Mouse (Mus musculus) liver, embryonic 14.5 days (tissue): ENCODE data around the gene Hist1h1a. TPM values are rescaled to one million over a fixed set of nuclear protein-coding genes. Genes with fewer than 3 reads are reported as not detected.
A peak's percentile ranks its signal among the peaks of the same experiment; 100 is the strongest.

Experiments
- ATAC-seq: fragments of 200-750 bp; cut with Nextera tagmentation; 2 replicates; pipeline ENCODE4 v1.8.0; 2017; ENCODE audit warnings: moderate number of reproducible peaks, mild to moderate bottlenecking, moderate library complexity; ENCODE audit not compliant: insufficient read depth
- DNase-seq, 3 experiments: peaks; one replicate each; pipeline ENCODE4 v3.0.0-alpha.2; 2012 to 2013; ENCODE audit warnings: low read depth in 3 of 3, low spot score in 3 of 3
- H3K27ac ChIP-seq: fragments of 300-500 bp; sonication (generic); 2 replicates; pipeline ENCODE4 v1.5.1; 2014; ENCODE audit warnings: moderate library complexity, mild to moderate bottlenecking, control low read depth, inconsistent platforms
- H3K27me3 ChIP-seq: fragments of 300-500 bp; sonication (generic); 2 replicates; pipeline ENCODE4 v1.6.1; 2014; ENCODE audit warnings: mild to moderate bottlenecking, low read length, moderate library complexity; ENCODE audit not compliant: control insufficient read depth, insufficient read depth
- H3K36me3 ChIP-seq: fragments of 300-500 bp; sonication (generic); replicated peaks from 2 replicates; pipeline ENCODE4 v1.6.1; 2014; ENCODE audit warnings: low read depth; ENCODE audit not compliant: control insufficient read depth, insufficient read depth
- H3K4me1 ChIP-seq, 2 experiments: fragments of 200-500 bp in 1 of 2; fragments of 300-500 bp in 1 of 2; sonication (generic) in 1 of 2; replicated peaks; 2 replicates each; pipeline ENCODE4 v1.6.1; 2012 to 2014; ENCODE audit warnings: antibody characterized with exemption in 1 of 2, inconsistent platforms in 1 of 2, low read length in 1 of 2; ENCODE audit not compliant: control insufficient read depth in 2 of 2, insufficient read depth in 2 of 2
- H3K4me2 ChIP-seq: fragments of 300-500 bp; sonication (generic); 2 replicates; pipeline ENCODE4 v1.6.1; 2014; ENCODE audit warnings: low read depth, mild to moderate bottlenecking, control low read depth, moderate library complexity
- H3K4me3 ChIP-seq, 2 experiments: fragments of 200-500 bp in 1 of 2; fragments of 300-500 bp in 1 of 2; sonication (generic) in 1 of 2; 2 replicates each; pipeline ENCODE4 v1.5.1; 2012 to 2014; ENCODE audit warnings: low read depth in 2 of 2, low read length in 2 of 2, mild to moderate bottlenecking in 2 of 2, control low read depth in 1 of 2, inconsistent platforms in 1 of 2, moderate library complexity in 1 of 2; ENCODE audit not compliant: insufficient read depth in 1 of 2
- H3K9ac ChIP-seq: fragments of 300-500 bp; sonication (generic); replicated peaks from 2 replicates; pipeline ENCODE4 v1.6.1; 2014; ENCODE audit warnings: mild to moderate bottlenecking, control low read depth, moderate library complexity
- H3K9me3 ChIP-seq: fragments of 300-500 bp; sonication (generic); 2 replicates; pipeline ENCODE4 v1.6.1; 2016; ENCODE audit warnings: low read length, mixed read lengths; ENCODE audit not compliant: control insufficient read depth
- CTCF ChIP-seq: IDR thresholded peaks from 2 replicates; pipeline ENCODE4 v1.5.1; 2016; ENCODE audit warnings: antibody characterized with exemption, low read depth, control low read depth
- EP300 ChIP-seq: IDR thresholded peaks from 2 replicates; pipeline ENCODE4 v1.6.1; 2016; ENCODE audit warnings: antibody characterized with exemption, low read depth
- WGBS: fragments of 180-500 bp; shearing (Covaris S2); extraction: QIAGEN DNeasy Blood & Tissue Kit; methylation state at CpG from one replicate; pipeline ENCODE4 v1.1.7; 2014; ENCODE audit not compliant: insufficient replicate concordance; 5-methylcytosine and 5-hydroxymethylcytosine counted together
- polyA plus RNA-seq, 2 experiments: library from polyadenylated mRNA; depleted of rRNA in 1 of 2; stranded (reverse) in 1 of 2; unstranded in 1 of 2; fragments of >200 nt; fragmentation: Nextera tagmentation in 1 of 2; extraction: Ambion mirVana in 1 of 2; gene quantifications; 2 replicates each; pipeline versions ENCODE4 v1.2.1 to v1.2.3; 2012 to 2014

The Hist1h1a gene
- polyA plus RNA-seq, 2 experiments: 6.3 to 11.9 TPM

DNA sequence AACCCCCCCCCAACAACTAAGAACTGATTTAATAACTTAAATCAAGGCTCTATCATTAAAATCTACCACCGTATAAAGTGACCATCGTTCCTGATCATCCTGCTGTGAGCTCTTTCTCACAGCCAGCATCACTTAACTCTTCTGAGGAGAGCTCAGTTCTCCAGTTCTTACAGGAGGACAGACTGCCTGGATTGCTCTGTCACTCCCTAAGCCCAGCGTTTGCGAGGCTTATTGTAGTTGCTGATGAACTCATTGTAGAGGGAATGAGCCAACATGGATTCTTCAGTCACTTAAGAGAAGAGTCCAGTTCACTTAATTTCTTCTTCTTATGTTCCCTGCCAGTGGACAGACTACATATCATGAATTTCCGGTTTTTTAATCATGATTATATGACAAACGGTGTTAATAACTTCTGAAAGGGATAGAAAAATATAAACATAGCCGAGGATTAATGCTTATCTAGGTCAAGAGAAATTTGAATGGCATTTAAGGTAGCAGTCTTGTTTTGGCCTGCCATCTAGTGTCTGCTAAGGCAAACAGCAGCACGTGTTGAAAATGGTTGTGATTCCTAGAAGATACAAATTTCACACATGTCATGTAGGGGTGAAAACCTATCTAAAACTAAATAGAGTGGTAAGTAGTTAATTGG is 31.2 kb upstream of the Hist1h1a start:
- Histone ChIP-seq H3K27ac (no peak overlapping the region), H3K27me3 (no peaks in the 10 kb centered on the region), H3K36me3 (no peaks in the 10 kb centered on the region), H3K9me3 (no peaks in the 10 kb centered on the region), H3K4me1 (peaks cover 11 to 14% of the 10 kb centered on the region in 2 experiments), H3K9ac (no peak overlapping the region), H3K4me3 (no peak overlapping the region), H3K4me2 (no peak overlapping the region)
- ATAC-seq: no peak
- no peak for DNase-seq
- TF ChIP-seq CTCF (peak; percentile 79), EP300 (no peak)
- 25% methylated on average over 8 of the region's 8 CpGs for WGBS

DNA sequence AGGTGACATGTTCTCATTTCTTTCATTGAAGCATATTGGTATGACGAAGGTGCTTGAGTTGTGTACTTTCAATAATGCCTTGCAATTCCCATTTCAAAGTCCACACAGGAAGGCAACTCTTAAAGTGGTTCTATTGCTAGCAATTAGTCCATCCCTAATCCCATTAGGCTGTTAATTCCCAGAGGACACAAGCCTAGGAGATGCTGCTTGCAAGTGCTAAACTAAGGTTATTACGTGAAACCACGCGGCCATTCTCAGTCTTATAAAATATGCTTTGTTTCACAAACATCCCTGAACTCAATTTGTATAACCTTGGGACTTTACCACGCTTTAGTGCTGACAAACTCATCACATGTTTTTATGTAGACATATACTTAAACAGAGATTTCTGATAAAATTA is 26.4 kb upstream of the Hist1h1a start:
- TF ChIP-seq EP300 (no peak), CTCF (no peak)
- WGBS: 84% methylated on average over 5 of the region's 5 CpGs
- no peak for DNase-seq
- Histone ChIP-seq H3K4me2 (no peak overlapping the region), H3K27me3 (no peaks in the 10 kb centered on the region), H3K4me3 (no peak overlapping the region), H3K9me3 (no peaks in the 10 kb centered on the region), H3K27ac (peak overlapping the region; percentile 51), H3K4me1 (peaks cover 12 to 14% of the 10 kb centered on the region in 2 experiments), H3K9ac (no peak overlapping the region), H3K36me3 (no peaks in the 10 kb centered on the region)
- no peak for ATAC-seq

DNA sequence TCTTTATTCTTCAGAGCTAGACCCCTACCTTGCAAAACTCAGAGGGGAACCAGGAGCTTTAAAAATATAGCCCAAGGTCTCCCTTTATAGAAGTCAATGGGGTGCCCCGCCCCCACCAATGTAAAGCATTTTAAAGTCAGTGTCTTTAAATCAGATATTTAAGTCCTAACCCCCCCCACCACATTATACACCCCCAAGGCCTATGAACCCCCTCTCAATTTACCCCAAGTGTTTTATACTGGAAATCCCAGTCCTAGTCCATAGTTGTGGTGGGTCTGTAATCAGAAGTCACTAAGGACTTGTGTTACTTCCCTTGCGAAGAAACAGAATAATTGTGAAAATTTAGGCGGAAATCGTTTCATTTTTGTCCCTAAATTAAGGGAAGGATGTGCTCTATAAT is 25.4 kb upstream of the Hist1h1a start:
- Histone ChIP-seq H3K36me3 (no peaks in the 10 kb centered on the region), H3K4me1 (peaks cover 16 to 17% of the 10 kb centered on the region in 2 experiments), H3K4me2 (peak overlapping the region; percentile 94), H3K9me3 (no peaks in the 10 kb centered on the region), H3K4me3 (peak overlapping the region in 1 of 2 experiments; percentile 65; a peak in 2 of 4 replicates), H3K27ac (peak overlapping the region; percentile 99), H3K9ac (peak overlapping the region; percentile 97), H3K27me3 (no peaks in the 10 kb centered on the region)
- ATAC-seq (no peak), DNase-seq (no peak)
- WGBS: 19% methylated on average over 4 of the region's 4 CpGs
- no peak for TF ChIP-seq CTCF
- no peak for TF ChIP-seq EP300

DNA sequence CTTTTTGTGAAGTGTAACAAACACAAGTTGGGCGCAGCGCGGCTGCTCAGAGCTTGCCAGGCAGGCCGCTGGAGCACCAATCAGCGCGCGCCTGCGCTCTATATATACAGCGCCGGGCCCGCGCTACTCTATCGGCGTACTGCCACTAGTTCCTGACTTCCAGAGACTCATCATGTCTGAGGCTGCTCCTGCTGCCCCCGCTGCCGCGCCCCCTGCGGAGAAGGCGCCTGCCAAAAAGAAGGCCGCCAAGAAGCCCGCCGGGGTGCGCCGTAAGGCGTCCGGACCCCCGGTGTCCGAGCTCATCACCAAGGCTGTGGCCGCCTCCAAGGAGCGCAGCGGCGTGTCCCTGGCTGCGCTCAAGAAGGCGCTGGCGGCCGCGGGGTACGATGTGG is 24.8 kb upstream of the Hist1h1a start, which contains the start of gene Hist1h1c:
Gene Hist1h1c, plus strand, starts transcription at position 132 of the 392 bp plus-strand sequence.
- TF ChIP-seq EP300: peak; percentile 81
- TF ChIP-seq CTCF: peak; percentile 41
- H3K9ac ChIP-seq: peak within 1 kb of the TSS; percentile 97
- H3K9me3 ChIP-seq: no peaks in the 10 kb centered on the region
- peak within 1 kb of the TSS; percentile 94 for H3K4me2 ChIP-seq
- ATAC-seq (peak; percentile 77), DNase-seq (peak; percentile 90 to 91 (median 91))
- peak within 1 kb of the TSS; percentile 65 to 86 for H3K4me3 ChIP-seq
- no peaks in the 10 kb centered on the region for H3K27me3 ChIP-seq
- H3K27ac ChIP-seq: peak within 1 kb of the TSS; percentile 99
- H3K4me1 ChIP-seq: peaks cover 16 to 20% of the 10 kb centered on the region in 2 experiments
- no peaks in the 10 kb centered on the region for H3K36me3 ChIP-seq
- WGBS: under 1% methylated on average over 33 of the region's 38 CpGs

DNA sequence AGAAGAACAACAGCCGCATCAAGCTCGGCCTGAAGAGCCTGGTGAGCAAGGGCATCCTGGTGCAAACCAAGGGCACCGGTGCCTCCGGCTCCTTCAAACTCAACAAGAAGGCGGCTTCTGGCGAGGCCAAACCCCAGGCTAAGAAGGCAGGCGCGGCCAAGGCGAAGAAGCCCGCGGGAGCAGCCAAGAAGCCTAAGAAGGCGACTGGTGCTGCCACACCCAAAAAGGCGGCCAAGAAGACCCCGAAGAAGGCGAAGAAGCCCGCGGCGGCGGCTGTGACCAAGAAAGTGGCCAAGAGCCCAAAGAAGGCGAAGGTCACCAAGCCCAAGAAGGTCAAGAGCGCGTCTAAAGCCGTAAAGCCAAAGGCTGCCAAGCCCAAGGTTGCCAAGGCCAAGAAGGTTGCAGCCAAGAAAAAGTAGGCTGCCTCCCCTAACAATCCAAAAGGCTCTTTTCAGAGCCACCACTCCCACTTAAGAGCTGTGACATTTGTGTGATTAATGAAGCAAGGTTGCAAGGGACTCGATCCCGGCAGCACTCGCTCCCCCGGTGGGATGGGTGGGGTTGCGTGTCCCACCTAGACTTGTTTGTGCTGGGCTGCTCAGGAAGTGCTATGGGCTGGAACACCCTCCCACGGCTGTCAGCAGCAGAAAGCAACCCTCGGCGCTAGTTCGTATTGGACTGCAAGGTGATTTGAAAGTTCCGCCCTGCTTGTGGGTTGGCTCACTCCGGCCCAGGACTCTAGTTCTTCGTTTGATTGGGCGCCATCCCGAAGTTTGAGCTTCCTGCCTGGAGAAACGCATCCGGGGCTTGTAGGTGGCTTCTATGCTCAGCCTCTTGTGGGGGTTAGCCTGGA is 24.2 kb upstream of the Hist1h1a start:
- TF ChIP-seq CTCF (no peak; the same call in 1 of the 2 replicates), EP300 (peak; percentile 68)
- WGBS: under 1% methylated on average over 39 of the region's 39 CpGs
- H3K36me3 ChIP-seq: no peaks in the 10 kb centered on the region
- H3K27me3 ChIP-seq: no peaks in the 10 kb centered on the region
- peak overlapping the region; percentile 99 for H3K27ac ChIP-seq
- ATAC-seq: peak; percentile 78
- H3K4me2 ChIP-seq: peak overlapping the region; percentile 94
- H3K4me1 ChIP-seq: peaks cover 16 to 22% of the 10 kb centered on the region in 2 experiments
- peak overlapping the region; percentile 65 to 86 for H3K4me3 ChIP-seq
- DNase-seq: peak; percentile 90 to 96 (median 93)
- H3K9me3 ChIP-seq: no peaks in the 10 kb centered on the region
- H3K9ac ChIP-seq: peak overlapping the region; percentile 97
